Mouse (Mus musculus) heart, postnatal 36 days (tissue): ENCODE data around the gene Enpp3. TPM values are rescaled to one million over a fixed set of nuclear protein-coding genes. Genes with fewer than 3 reads are reported as not detected.

Source experiments
- total RNA-seq, 2 experiments: library from RNA; stranded (reverse); gene quantifications; 2 replicates each; pipeline ENCODE4 v1.2.3; 2021

The Enpp3 gene
- total RNA-seq, 2 experiments from 2014 or later: 3.3 to 4.4 TPM

Other genes starting within 250 kb of the Enpp3 start
- gene Ccn2, start 247.4 kb downstream of the Enpp3 start, total RNA-seq: 100 to 1,000 TPM in 1 of 2 experiments, 10 to 100 TPM in 1; 82.5 to 111 TPM
- gene Enpp1, start 130.7 kb downstream of the Enpp3 start, total RNA-seq: 1 to 10 TPM; 5.2 TPM
- gene Med23, start 27.2 kb upstream of the Enpp3 start, total RNA-seq: 10 to 100 TPM; 14.1 to 15.4 TPM
- gene Arg1, start 84.7 kb upstream of the Enpp3 start, total RNA-seq: not detected